Mouse (Mus musculus) G1E (cell line): ENCODE measurements around the gene Slc35d3. TPM values are rescaled to one million over a fixed set of nuclear protein-coding genes. Genes with fewer than 3 reads are reported as not detected.

ENCODE experiments used
- ATAC-seq: 2 replicates; pipeline ENCODE4 v1.8.0; 2016; ENCODE audit warnings: mild to moderate bottlenecking; ENCODE audit not compliant: insufficient number of reproducible peaks, poor library complexity, low FRiP score, severe bottlenecking; ENCODE audit errors: extremely low read depth
- DNase-seq: peaks from one replicate; pipeline ENCODE4 v3.0.0; 2012; ENCODE audit warnings: low spot score
- H3K27me3 ChIP-seq: 2 replicates; pipeline ENCODE4 v1.6.1; 2012; ENCODE audit warnings: mild to moderate bottlenecking, low read length, inconsistent platforms; ENCODE audit not compliant: insufficient read depth
- H3K36me3 ChIP-seq: replicated peaks from 2 replicates; pipeline ENCODE3; 2012; ENCODE audit warnings: mild to moderate bottlenecking, inconsistent platforms
- H3K4me1 ChIP-seq: 2 replicates; pipeline ENCODE4 v1.6.1; 2012; ENCODE audit warnings: low read depth, low read length, inconsistent platforms, mixed read lengths; ENCODE audit not compliant: insufficient read depth
- H3K4me3 ChIP-seq: 2 replicates; pipeline ENCODE4 v1.5.1; 2012; ENCODE audit warnings: low read depth, mild to moderate bottlenecking, inconsistent platforms, low read length, moderate library complexity, mixed read lengths
- H3K9me3 ChIP-seq: replicated peaks from 2 replicates; pipeline ENCODE4 v1.6.1; 2012; ENCODE audit warnings: inconsistent platforms
- CTCF ChIP-seq: IDR thresholded peaks from 2 replicates; pipeline ENCODE4 v1.5.1; 2012; ENCODE audit warnings: low read depth, low read length, inconsistent platforms, mixed read lengths
- GATA1 ChIP-seq: IDR thresholded peaks from 2 replicates; pipeline ENCODE4 v1.6.1; 2012; ENCODE audit warnings: borderline replicate concordance, low read length, inconsistent platforms, mixed read lengths
- GATA2 ChIP-seq: IDR thresholded peaks from 2 replicates; pipeline ENCODE4 v1.6.1; 2012; ENCODE audit warnings: low read depth, low read length, inconsistent platforms, borderline replicate concordance
- POLR2AphosphoS5 ChIP-seq: IDR thresholded peaks from 2 replicates; pipeline ENCODE4 v1.6.1; 2012; ENCODE audit warnings: low read depth, low read length, inconsistent platforms; ENCODE audit not compliant: insufficient replicate concordance
- TAL1 ChIP-seq: conservative IDR thresholded peaks from 2 replicates; pipeline ENCODE4 v1.6.1; 2012; ENCODE audit warnings: low read depth, low read length, inconsistent platforms, mixed read lengths
- polyA plus RNA-seq: library from polyadenylated mRNA; stranded (reverse); fragments of >175 nt; gene quantifications from 2 replicates; pipeline ENCODE4 v1.2.3, GENCODE M21; 2012
- total RNA-seq, 2 experiments: library from RNA; stranded (forward) in 1 of 2; stranded (reverse) in 1 of 2; fragments of 200-1000 nt in 1 of 2; fragments of >200 nt in 1 of 2; fragmentation: Nextera tagmentation in 1 of 2; gene quantifications; 2 replicates each; pipeline ENCODE4 v1.2.3; 2014 to 2017

The Slc35d3 gene
- total and polyA plus RNA-seq, 3 experiments, result 0.22 TPM; not detected in 2

DNA sequence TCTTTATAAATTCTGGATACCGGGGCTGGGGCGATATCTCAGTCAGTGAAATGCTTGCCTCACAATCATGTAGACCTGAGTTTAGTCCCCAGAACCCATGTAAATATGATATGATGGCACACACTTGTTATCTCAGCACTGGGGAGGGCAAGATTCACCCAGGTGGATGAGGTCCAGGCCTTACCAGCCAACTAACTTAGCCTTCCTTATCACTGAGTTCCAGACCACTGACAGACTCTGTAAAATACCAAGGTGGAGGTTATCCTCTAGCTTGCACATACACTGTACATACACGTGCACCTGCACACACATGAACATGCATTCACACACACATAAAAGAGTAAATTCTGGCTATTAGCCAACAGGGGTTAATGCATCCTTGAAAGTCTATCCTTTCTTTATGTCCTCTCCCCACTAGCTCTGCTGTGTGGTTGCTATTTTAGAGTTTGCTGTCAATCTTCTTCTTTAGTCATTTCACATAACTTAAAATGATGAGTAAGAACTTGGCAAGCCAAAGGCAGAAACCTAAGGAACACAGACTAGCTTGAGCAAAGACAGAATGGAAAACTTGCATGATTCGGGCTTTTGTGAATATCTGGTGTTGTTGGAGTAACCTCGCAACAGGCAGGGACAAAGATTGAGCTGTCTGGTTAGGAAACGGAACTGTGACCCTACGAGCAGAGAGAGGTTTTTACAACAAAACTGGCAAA is 4.5 kb upstream of the Slc35d3 start:
- TF ChIP-seq POLR2AphosphoS5, result no peak
- Histone ChIP-seq H3K4me3 (no peak overlapping the region), H3K27me3 (peaks cover 17% of the 10 kb centered on the region), H3K36me3 (peaks cover 11% of the 10 kb centered on the region), H3K4me1 (no peaks in the 10 kb centered on the region), H3K9me3 (peaks cover 2% of the 10 kb centered on the region)
- no peak for DNase-seq
- ATAC-seq, result no peak

DNA sequence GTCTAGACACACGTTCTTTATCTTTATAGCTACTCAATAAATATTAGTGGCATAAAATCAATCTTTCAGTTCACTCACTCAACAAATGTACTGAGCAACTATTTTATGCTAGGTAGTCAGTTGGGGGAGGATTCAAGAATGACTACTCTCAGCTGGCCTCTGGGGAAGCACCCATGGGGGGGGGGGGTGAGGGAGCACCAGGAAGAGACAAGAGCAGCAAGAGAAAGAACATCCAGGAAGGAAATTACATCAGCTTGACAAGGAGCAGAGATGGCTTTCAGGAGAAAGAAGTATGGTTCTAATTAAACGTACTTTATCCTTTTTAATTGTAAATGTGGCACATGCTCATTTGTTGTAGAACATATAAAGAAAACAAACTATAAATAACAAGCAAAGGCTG is 2.4 kb upstream of the Slc35d3 start:
- Histone ChIP-seq H3K27me3 (peaks cover 35% of the 10 kb centered on the region), H3K4me3 (no peak overlapping the region), H3K9me3 (peaks cover 7% of the 10 kb centered on the region), H3K36me3 (peaks cover under 1% of the 10 kb centered on the region), H3K4me1 (no peaks in the 10 kb centered on the region)
- DNase-seq (no peak), ATAC-seq (no peak)
- TF ChIP-seq GATA1 (no peak), CTCF (no peak), TAL1 (no peak), GATA2 (no peak), POLR2AphosphoS5 (no peak)

- H3K4me1 ChIP-seq, result no peaks in the 10 kb centered on the region
- no peak overlapping the region for H3K4me3 ChIP-seq
- H3K36me3 ChIP-seq, result no peaks in the 10 kb centered on the region
- peaks cover 35% of the 10 kb centered on the region for H3K27me3 ChIP-seq
- DNase-seq (no peak), ATAC-seq (no peak)
- TF ChIP-seq CTCF (no peak), GATA1 (no peak), GATA2 (no peak), TAL1 (no peak), POLR2AphosphoS5 (no peak)
- H3K9me3 ChIP-seq, result peaks cover 7% of the 10 kb centered on the region
These were observed 1.5 kb upstream of the Slc35d3 start for GRCm38 (mm10) chr10:19852776-19853175.

- no peak for TF ChIP-seq GATA2
- TF ChIP-seq TAL1, result no peak
- no peak for TF ChIP-seq POLR2AphosphoS5
- TF ChIP-seq GATA1, result no peak
- no peak for TF ChIP-seq CTCF
- Histone ChIP-seq H3K4me1 (no peaks in the 10 kb centered on the region), H3K4me3 (no peak overlapping the region), H3K27me3 (peaks cover 40% of the 10 kb centered on the region), H3K9me3 (peaks cover 7% of the 10 kb centered on the region), H3K36me3 (no peaks in the 10 kb centered on the region)
- ATAC-seq (no peak), DNase-seq (no peak)
These were observed 688 bp downstream of the Slc35d3 start for GRCm38 (mm10) chr10:19850544-19850997.

- Histone ChIP-seq H3K27me3 (peaks cover 40% of the 10 kb centered on the region), H3K4me3 (no peak overlapping the region)
These were observed 1.4 kb downstream of the Slc35d3 start for GRCm38 (mm10) chr10:19849771-19850365.

GRCm38 (mm10) chr10:19848928-19849770 is 2.1 kb downstream of the Slc35d3 start:
- DNase-seq (no peak), ATAC-seq (no peak)
- no peak overlapping the region for H3K4me3 ChIP-seq
- H3K4me1 ChIP-seq, result no peaks in the 10 kb centered on the region
- TF ChIP-seq GATA2, result no peak
- H3K27me3 ChIP-seq, result peaks cover 45% of the 10 kb centered on the region
- peaks cover 7% of the 10 kb centered on the region for H3K9me3 ChIP-seq
- no peaks in the 10 kb centered on the region for H3K36me3 ChIP-seq

More at GRCm38 (mm10) chr10:19849771-19850365, 1.4 kb downstream of the Slc35d3 start:
- Histone ChIP-seq H3K4me1 (no peaks in the 10 kb centered on the region), H3K9me3 (peaks cover 7% of the 10 kb centered on the region), H3K36me3 (no peaks in the 10 kb centered on the region)
- ATAC-seq (no peak), DNase-seq (no peak)
- TF ChIP-seq GATA1 (no peak), TAL1 (no peak), GATA2 (no peak), POLR2AphosphoS5 (no peak), CTCF (no peak)
